Mouse (Mus musculus) liver, embryonic 11.5 days (tissue): ENCODE results near the gene Dppa4. TPM values are rescaled to one million over a fixed set of nuclear protein-coding genes. Genes with fewer than 3 reads are reported as not detected.

Source experiments
- ATAC-seq: fragments of 200-750 bp; cut with Nextera tagmentation; replicated peaks from 2 replicates; pipeline ENCODE4 v1.8.0; 2017; ENCODE audit warnings: moderate number of reproducible peaks, mild to moderate bottlenecking, moderate TSS enrichment, moderate library complexity; ENCODE audit not compliant: low FRiP score
- DNase-seq: peaks from one replicate; pipeline ENCODE4 v3.0.0-alpha.2; 2017; ENCODE audit warnings: low spot score
- H3K27ac ChIP-seq: fragments of 300-500 bp; sonication (generic); 2 replicates; pipeline ENCODE4 v1.5.1; 2014; ENCODE audit warnings: mild to moderate bottlenecking, low read depth, low read length, control low read depth
- H3K27me3 ChIP-seq: fragments of 300-500 bp; sonication (generic); replicated peaks from 2 replicates; pipeline ENCODE4 v1.6.1; 2014; ENCODE audit warnings: low read length, mixed read lengths; ENCODE audit not compliant: control insufficient read depth, insufficient read depth
- H3K36me3 ChIP-seq: fragments of 300-500 bp; sonication (generic); 2 replicates; pipeline ENCODE4 v1.6.1; 2014; ENCODE audit warnings: mild to moderate bottlenecking, low read length, moderate library complexity, mixed read lengths; ENCODE audit not compliant: control insufficient read depth, insufficient read depth
- H3K4me1 ChIP-seq: fragments of 300-500 bp; sonication (generic); replicated peaks from 2 replicates; pipeline ENCODE4 v1.6.1; 2014; ENCODE audit warnings: low read length, mixed read lengths; ENCODE audit not compliant: control insufficient read depth, insufficient read depth
- H3K4me2 ChIP-seq: fragments of 300-500 bp; sonication (generic); 2 replicates; pipeline ENCODE4 v1.6.1; 2014; ENCODE audit warnings: mild to moderate bottlenecking, control low read depth, moderate library complexity
- H3K4me3 ChIP-seq: fragments of 300-500 bp; sonication (generic); 2 replicates; pipeline ENCODE4 v1.5.1; 2014; ENCODE audit warnings: low read depth, low read length, control low read depth
- H3K9ac ChIP-seq: fragments of 300-500 bp; sonication (generic); 2 replicates; pipeline ENCODE4 v1.6.1; 2014; ENCODE audit warnings: low read depth, low read length, control low read depth
- H3K9me3 ChIP-seq: fragments of 300-500 bp; sonication (generic); 2 replicates; pipeline ENCODE4 v1.6.1; 2016; ENCODE audit warnings: low read length, inconsistent platforms, mixed read lengths; ENCODE audit not compliant: control insufficient read depth
- WGBS: fragments of 180-500 bp; shearing (Covaris S2); extraction: QIAGEN DNeasy Blood & Tissue Kit; methylation state at CpG from one replicate; pipeline ENCODE4 v1.1.7; 2014; 5-methylcytosine and 5-hydroxymethylcytosine counted together
- polyA plus RNA-seq: library from polyadenylated mRNA; unstranded; fragments of >200 nt; fragmentation: Nextera tagmentation; extraction: Ambion mirVana; gene quantifications from 2 replicates; pipeline ENCODE4 v1.2.1, GENCODE M21; 2014

The Dppa4 gene
- polyA plus RNA-seq = 0.30 and 0.32 TPM in 2 replicates

- WGBS = 68% methylated on average over 4 of the region's 4 CpGs
Measured at GRCm38 (mm10) chr16:48283517-48283916, at the start of gene Dppa4. Dppa4 (plus strand) TSS chr16:48283733.

GRCm38 (mm10) chr16:48234999-48235398 is 48.5 kb upstream of the Dppa4 start:
- DNase-seq (no peak), ATAC-seq (no peak)
- H3K27ac ChIP-seq = no peak overlapping the region
- no peaks in the 10 kb centered on the region for H3K9me3 ChIP-seq
- H3K36me3 ChIP-seq = no peaks in the 10 kb centered on the region
- no peaks in the 10 kb centered on the region for H3K4me1 ChIP-seq
- no peaks in the 10 kb centered on the region for H3K27me3 ChIP-seq
- 76% methylated on average over 1 of the region's 1 CpGs for WGBS
- H3K9ac ChIP-seq = no peak overlapping the region
- no peak overlapping the region for H3K4me3 ChIP-seq
- H3K4me2 ChIP-seq = no peak overlapping the region

More at GRCm38 (mm10) chr16:48283517-48283916, at the start of gene Dppa4:
- H3K36me3 ChIP-seq = no peaks in the 10 kb centered on the region
- no peaks in the 10 kb centered on the region for H3K4me1 ChIP-seq
- H3K27ac ChIP-seq = no peak within 1 kb of the TSS
- H3K4me3 ChIP-seq = no peak within 1 kb of the TSS
- ATAC-seq (no peak), DNase-seq (no peak)
- H3K27me3 ChIP-seq = no peaks in the 10 kb centered on the region
- no peak within 1 kb of the TSS for H3K9ac ChIP-seq
- H3K9me3 ChIP-seq = no peaks in the 10 kb centered on the region
- no peak within 1 kb of the TSS for H3K4me2 ChIP-seq

GRCm38 (mm10) chr16:48237676-48238075 is 45.9 kb upstream of the Dppa4 start:
- Histone ChIP-seq H3K36me3 (no peaks in the 10 kb centered on the region), H3K4me2 (no peak overlapping the region), H3K27me3 (no peaks in the 10 kb centered on the region), H3K4me3 (no peak overlapping the region), H3K9ac (no peak overlapping the region), H3K9me3 (no peaks in the 10 kb centered on the region), H3K4me1 (no peaks in the 10 kb centered on the region), H3K27ac (no peak overlapping the region)
- no peak for ATAC-seq
- 83% methylated on average over 7 of the region's 7 CpGs for WGBS
- no peak for DNase-seq

- Histone ChIP-seq H3K9me3 (no peaks in the 10 kb centered on the region), H3K4me1 (peaks cover 1% of the 10 kb centered on the region; the same call in 1 of the 2 replicates), H3K27ac (no peak overlapping the region), H3K4me3 (no peak overlapping the region), H3K27me3 (no peaks in the 10 kb centered on the region), H3K36me3 (no peaks in the 10 kb centered on the region), H3K4me2 (no peak overlapping the region), H3K9ac (no peak overlapping the region)
- ATAC-seq = no peak
- no peak for DNase-seq
- WGBS = 91% methylated on average over 2 of the region's 2 CpGs
Measured at GRCm38 (mm10) chr16:48247044-48247661, 36.4 kb upstream of the Dppa4 start.

- H3K27ac ChIP-seq = peak overlapping the region; percentile 55; the same call in 1 of the 2 replicates
- DNase-seq = peak; percentile 35
- H3K9me3 ChIP-seq = no peaks in the 10 kb centered on the region
- peaks cover 2% of the 10 kb centered on the region; the same call in 1 of the 2 replicates for H3K4me1 ChIP-seq
- WGBS = 21% methylated on average over 4 of the region's 4 CpGs
- H3K27me3 ChIP-seq = no peaks in the 10 kb centered on the region
- H3K36me3 ChIP-seq = no peaks in the 10 kb centered on the region
- no peak overlapping the region for H3K4me3 ChIP-seq
- no peak overlapping the region for H3K9ac ChIP-seq
- peak; percentile 95 for ATAC-seq
- H3K4me2 ChIP-seq = no peak overlapping the region
Measured at GRCm38 (mm10) chr16:48252824-48253223, 30.7 kb upstream of the Dppa4 start.

- ATAC-seq (no peak; the same call in 1 of the 2 replicates), DNase-seq (no peak)
- no peaks in the 10 kb centered on the region for H3K36me3 ChIP-seq
- H3K4me3 ChIP-seq = no peak overlapping the region
- no peak overlapping the region for H3K9ac ChIP-seq
- no peaks in the 10 kb centered on the region for H3K9me3 ChIP-seq
- H3K27me3 ChIP-seq = no peaks in the 10 kb centered on the region
- no peak overlapping the region for H3K4me2 ChIP-seq
- peaks cover 2% of the 10 kb centered on the region; the same call in 1 of the 2 replicates for H3K4me1 ChIP-seq
- 69% methylated on average over 5 of the region's 5 CpGs for WGBS
- H3K27ac ChIP-seq = no peak overlapping the region
Measured at GRCm38 (mm10) chr16:48254584-48254983, 28.9 kb upstream of the Dppa4 start.

- no peak overlapping the region for H3K4me3 ChIP-seq
- no peak overlapping the region for H3K27ac ChIP-seq
- WGBS = 54% methylated on average over 4 of the region's 4 CpGs
- DNase-seq = no peak
- no peak overlapping the region for H3K9ac ChIP-seq
- H3K4me1 ChIP-seq = no peaks in the 10 kb centered on the region
- H3K27me3 ChIP-seq = no peaks in the 10 kb centered on the region
- no peak for ATAC-seq
- no peaks in the 10 kb centered on the region for H3K36me3 ChIP-seq
- H3K4me2 ChIP-seq = no peak overlapping the region
- no peaks in the 10 kb centered on the region for H3K9me3 ChIP-seq
Measured at GRCm38 (mm10) chr16:48259519-48259918, 24.0 kb upstream of the Dppa4 start.

GRCm38 (mm10) chr16:48262901-48263300 is 20.6 kb upstream of the Dppa4 start:
- no peak overlapping the region for H3K9ac ChIP-seq
- no peak overlapping the region for H3K27ac ChIP-seq
- no peaks in the 10 kb centered on the region for H3K36me3 ChIP-seq
- DNase-seq (no peak), ATAC-seq (no peak)
- no peaks in the 10 kb centered on the region for H3K27me3 ChIP-seq
- H3K4me1 ChIP-seq = no peaks in the 10 kb centered on the region
- H3K4me3 ChIP-seq = no peak overlapping the region
- no peak overlapping the region for H3K4me2 ChIP-seq
- 70% methylated on average over 1 of the region's 1 CpGs for WGBS
- no peaks in the 10 kb centered on the region for H3K9me3 ChIP-seq

- Histone ChIP-seq H3K4me3 (no peak overlapping the region), H3K4me2 (no peak overlapping the region), H3K9me3 (no peaks in the 10 kb centered on the region), H3K27me3 (no peaks in the 10 kb centered on the region), H3K27ac (no peak overlapping the region), H3K4me1 (no peaks in the 10 kb centered on the region), H3K36me3 (no peaks in the 10 kb centered on the region), H3K9ac (no peak overlapping the region)
- 75% methylated on average over 4 of the region's 4 CpGs for WGBS
- ATAC-seq (no peak), DNase-seq (no peak)
Measured at GRCm38 (mm10) chr16:48265856-48266255, 17.7 kb upstream of the Dppa4 start.
